Mouse (Mus musculus) liver, postnatal 0 days (tissue): Measurements from ENCODE around the gene Vps33a.
"Not testable (repeated sequence)": the region's sequence is repeated elsewhere in the genome, so short reads cannot be mapped to it uniquely, and the experiment has no call there.

Experiments
- CTCF ChIP-seq: sonication (generic); IDR thresholded peaks from 2 replicates; pipeline ENCODE4 v1.5.1; 2016; ENCODE audit warnings: antibody characterized with exemption, low read depth
- EP300 ChIP-seq: IDR thresholded peaks from 2 replicates; pipeline ENCODE4 v1.6.1; 2016; ENCODE audit warnings: antibody characterized with exemption, low read depth, mild to moderate bottlenecking

DNA sequence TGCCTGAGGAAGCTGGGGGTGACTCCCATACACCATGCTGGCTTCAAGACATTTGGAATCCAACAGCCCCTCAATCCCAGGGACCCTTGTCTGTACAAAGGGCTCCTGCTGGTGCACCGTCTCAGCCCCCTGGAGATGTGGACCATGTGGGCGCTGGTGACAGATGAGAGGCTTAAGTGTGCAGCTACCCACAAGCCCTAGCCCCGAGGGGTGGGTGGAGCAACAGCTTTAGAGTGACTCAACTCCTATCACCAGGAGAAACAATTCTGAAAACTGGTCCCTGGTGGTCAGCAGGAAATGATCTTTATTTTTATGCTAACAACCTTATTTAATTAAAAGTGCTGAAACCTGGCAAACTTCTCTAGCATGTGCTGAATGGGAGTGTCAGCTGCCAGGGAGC, 61.4 kb downstream of the Vps33a start:
- TF ChIP-seq CTCF, EP300: not testable (repeated sequence)
